In the genomic region with DNA sequence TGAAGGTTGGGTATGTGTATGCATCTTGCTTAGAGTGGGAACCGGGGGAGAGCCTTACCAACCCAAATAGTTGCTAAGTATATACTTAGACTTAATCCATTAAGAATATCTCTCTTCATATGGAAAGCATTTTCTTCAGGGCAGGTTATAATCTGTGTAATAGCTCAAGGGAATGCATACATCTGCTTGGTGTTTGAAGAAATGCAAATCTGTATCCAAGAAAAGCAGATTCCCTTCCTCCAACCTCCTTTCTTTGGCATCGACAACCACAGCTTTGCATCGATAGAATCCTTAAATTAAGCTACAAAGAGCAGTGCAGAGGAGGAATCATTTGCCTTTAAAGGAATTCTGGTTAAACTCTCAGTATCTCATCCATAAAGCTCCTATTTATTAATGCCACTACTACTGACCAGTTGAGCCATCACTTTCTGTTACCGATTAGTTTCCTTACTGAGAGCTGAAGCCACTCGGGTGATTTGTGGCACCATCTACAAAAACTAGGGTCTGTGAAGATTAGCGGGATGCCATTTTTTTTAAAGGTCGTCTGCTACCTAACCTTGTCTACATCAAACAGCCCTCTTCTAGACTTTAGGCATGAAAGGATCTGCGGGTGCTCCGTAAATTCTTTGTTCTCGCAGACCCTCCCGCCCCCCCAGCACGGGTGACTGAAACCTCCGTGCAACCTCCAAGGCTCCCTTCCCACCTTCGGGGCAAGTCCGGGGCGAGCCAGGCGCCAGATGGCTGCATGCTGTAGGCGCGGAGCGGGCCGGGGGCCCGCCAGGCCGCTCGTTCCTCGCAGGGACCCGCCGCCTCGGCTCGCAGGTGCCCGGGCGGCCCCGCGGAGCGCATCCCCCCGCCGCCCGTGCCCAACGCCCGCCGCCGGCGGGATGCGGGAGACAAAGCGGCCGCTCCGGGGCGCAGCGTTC, we compare ENCODE assay signal across 8 mouse cellular contexts. TPM values are rescaled to one million over a fixed set of nuclear protein-coding genes. Genes with fewer than 3 reads are reported as not detected.
DNase-seq lines count a peak whose midpoint lies in the region; ATAC-seq and TF ChIP-seq lines count a peak whose summit lies in the region.

No protein-coding gene starts in this region.

- H3K36me3 ChIP-seq in forebrain, embryonic 16.5 days (ENCODE audit: control insufficient read depth, insufficient read depth), result peaks cover 5% of the 10 kb centered on the region
- H3K36me3 ChIP-seq in kidney, adult 2 months (ENCODE audit: control insufficient read depth, insufficient read depth, low read length), result no peaks in the 10 kb centered on the region
- peaks cover 8% of the 10 kb centered on the region; the same call in 1 of the 2 replicates for H3K36me3 ChIP-seq in spleen, adult 2 months (ENCODE audit: control insufficient read depth, insufficient read depth, low read length)

- peak; percentile 15; the same call in 1 of the 2 replicates for ATAC-seq in cerebellum, adult (ENCODE audit: insufficient number of reproducible peaks, low FRiP score, low TSS enrichment)
- peak; percentile 11 for ATAC-seq in forebrain, embryonic 16.5 days

- peak overlapping the region; percentile 99 for H3K9ac ChIP-seq in forebrain, embryonic 16.5 days (replicated peaks; ENCODE audit: low read depth, low read length)

- H3K9me3 ChIP-seq in forebrain, embryonic 16.5 days (ENCODE audit: control insufficient read depth, low read length), result no peaks in the 10 kb centered on the region

- peak overlapping the region; percentile 77 for H3K4me3 ChIP-seq in lung, adult 2 months (replicated peaks; ENCODE audit: extremely low read depth, low read depth, low read length)
- H3K4me3 ChIP-seq in forebrain, embryonic 16.5 days (replicated peaks; ENCODE audit: low read length), result peak overlapping the region; percentile 87
- H3K4me3 ChIP-seq in kidney, adult 2 months (ENCODE audit: insufficient read depth, low read depth, low read length), result peak overlapping the region; percentile 94
- H3K4me3 ChIP-seq in spleen, adult 2 months (ENCODE audit: extremely low read depth, insufficient read depth, insufficient read length), result peak overlapping the region; percentile 76

- under 1% methylated on average over 48 of the region's 48 CpGs for WGBS in lung, adult 2 months
- under 1% methylated on average over 41 of the region's 48 CpGs for WGBS in forebrain, embryonic 16.5 days
- WGBS in kidney, adult 2 months, result under 1% methylated on average over 42 of the region's 48 CpGs
- under 1% methylated on average over 43 of the region's 48 CpGs for WGBS in spleen, adult 2 months

- no peak for TF ChIP-seq CTCF in lung, adult 2 months (IDR thresholded peaks at IDR 0.05; ENCODE audit: insufficient read depth, low read length)
- no peak for TF ChIP-seq CTCF in kidney, adult 2 months (conservative IDR thresholded peaks at IDR 0.05; ENCODE audit: insufficient read depth, insufficient read length, low read depth, low read length)
- TF ChIP-seq CTCF in spleen, adult 2 months (IDR thresholded peaks at IDR 0.05; ENCODE audit: extremely low read depth, insufficient read depth, insufficient read length, insufficient replicate concordance), result no peak

- no peaks in the 10 kb centered on the region for H3K27me3 ChIP-seq in forebrain, embryonic 16.5 days (replicated peaks; ENCODE audit: control insufficient read depth, insufficient read depth, low read length)
- H3K27me3 ChIP-seq in kidney, adult 2 months (replicated peaks; ENCODE audit: control insufficient read depth, insufficient read depth, low read length), result no peaks in the 10 kb centered on the region
- H3K27me3 ChIP-seq in spleen, adult 2 months (ENCODE audit: control insufficient read depth, insufficient read depth, low read length), result no peaks in the 10 kb centered on the region

- peak; percentile 53 for DNase-seq in lung, adult 2 months
- no peak for DNase-seq in lung, postnatal 25 days (ENCODE audit: low spot score)
- peak; percentile 40 for DNase-seq in kidney, adult 2 months
- peak; percentile 42 for DNase-seq in lung, postnatal 10 days
- peak; percentile 17 to 20 for DNase-seq in spleen, adult 2 months (ENCODE audit: low read depth in 1 of 2, low spot score in 2 of 2)
- DNase-seq in right cerebral cortex, postnatal 14 days, result no peak

- peak overlapping the region; percentile 100 for H3K27ac ChIP-seq in forebrain, embryonic 16.5 days (ENCODE audit: low read length)
- H3K27ac ChIP-seq in kidney, adult 2 months (ENCODE audit: insufficient read depth, low read depth, low read length), result peak overlapping the region; percentile 40
- H3K27ac ChIP-seq in spleen, adult 2 months (ENCODE audit: insufficient read depth, low read length), result peak overlapping the region; percentile 96

- no peak for TF ChIP-seq POLR2A in lung, adult 2 months (IDR thresholded peaks at IDR 0.05; ENCODE audit: borderline replicate concordance, extremely low read depth, low read depth, low read length)
- no peak for TF ChIP-seq POLR2A in kidney, adult 2 months (IDR thresholded peaks at IDR 0.05; ENCODE audit: low read depth, low read length)
- TF ChIP-seq POLR2A in spleen, adult 2 months (IDR thresholded peaks at IDR 0.05; ENCODE audit: low read depth, low read length), result no peak

- peak overlapping the region; percentile 75 for H3K4me2 ChIP-seq in forebrain, embryonic 16.5 days (ENCODE audit: low read length)

- H3K4me1 ChIP-seq in lung, adult 2 months (ENCODE audit: control insufficient read depth, insufficient read depth, low read length), result peaks cover 4% of the 10 kb centered on the region
- peaks cover 44% of the 10 kb centered on the region for H3K4me1 ChIP-seq in forebrain, embryonic 16.5 days (replicated peaks; ENCODE audit: control insufficient read depth, insufficient read depth, low read length)
- H3K4me1 ChIP-seq in kidney, adult 2 months (ENCODE audit: control insufficient read depth, insufficient read depth, low read length), result peaks cover 6% of the 10 kb centered on the region; the same call in 1 of the 2 replicates
- peaks cover 6% of the 10 kb centered on the region for H3K4me1 ChIP-seq in spleen, adult 2 months (ENCODE audit: control insufficient read depth, insufficient read depth, insufficient read length)

RNA-seq across cellular contexts. Expression of gene Nfyb, which starts 0.9 kb away (rescaled TPM):
- polyA plus RNA-seq in lung, adult 2 months (2012; rRNA removed), result 5.6 and 7.1 TPM in 2 replicates
- polyA plus RNA-seq in forebrain, embryonic 16.5 days (2015; fragmentation: Nextera tagmentation; extraction: Ambion mirVana), result 60.1 and 72.9 TPM in 2 replicates
- polyA plus RNA-seq in kidney, adult 2 months (2012; rRNA removed), result 9.1 and 10.1 TPM in 2 replicates
- polyA plus RNA-seq in spleen, adult 2 months (2012; rRNA removed), result 5.3 and 5.9 TPM in 2 replicates

Comparison
In these comparisons a context has a peak if more than half of its experiments do, and no peak if none do; other contexts are left out.
1. DNase-seq: peak in lung, adult 2 months (single experiment), kidney, adult 2 months (single experiment), lung, postnatal 10 days (single experiment) and spleen, adult 2 months (2 of 2); none in lung, postnatal 25 days (single experiment) and right cerebral cortex, postnatal 14 days (single experiment).
2. H3K27ac ChIP-seq: peak in every context shown above with its lines; median percentile 100 in forebrain, embryonic 16.5 days; 96 in spleen, adult 2 months; 40 in kidney, adult 2 months.
3. Peak in every context shown above with its lines, with median percentiles within 50 percentile points of each other: H3K4me3 ChIP-seq.